Mouse (Mus musculus): ENCODE results near the gene Ptprm. TPM values are rescaled to one million over a fixed set of nuclear protein-coding genes. Genes with fewer than 3 reads are reported as not detected.

Ptprm gene
- total RNA-seq, 4 experiments from 2014 or later, result 41.9 to 47.3 (median 44.4) TPM

DNA sequence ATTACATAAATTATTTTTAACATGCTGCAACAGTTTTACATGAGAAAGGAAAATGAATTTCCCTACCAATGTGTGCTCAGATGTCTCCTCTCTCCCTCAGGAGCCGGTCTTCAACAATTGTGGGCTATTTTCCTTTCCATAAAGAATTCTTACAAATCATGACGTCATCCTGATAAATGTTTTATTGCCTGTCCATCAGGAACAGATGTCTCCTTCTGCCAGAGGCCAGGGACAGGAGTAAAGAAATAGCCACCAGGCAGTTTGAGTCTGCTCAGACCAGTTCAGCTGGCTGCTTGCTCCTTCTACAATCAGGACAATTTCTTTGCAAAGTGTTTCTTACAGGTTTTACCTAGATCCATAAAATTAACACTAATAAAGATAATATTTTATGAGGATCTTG, 357.4 kb downstream of the Ptprm start:
- DNase-seq (ENCODE audit: low spot score in 2 of 2), result no peak

DNA sequence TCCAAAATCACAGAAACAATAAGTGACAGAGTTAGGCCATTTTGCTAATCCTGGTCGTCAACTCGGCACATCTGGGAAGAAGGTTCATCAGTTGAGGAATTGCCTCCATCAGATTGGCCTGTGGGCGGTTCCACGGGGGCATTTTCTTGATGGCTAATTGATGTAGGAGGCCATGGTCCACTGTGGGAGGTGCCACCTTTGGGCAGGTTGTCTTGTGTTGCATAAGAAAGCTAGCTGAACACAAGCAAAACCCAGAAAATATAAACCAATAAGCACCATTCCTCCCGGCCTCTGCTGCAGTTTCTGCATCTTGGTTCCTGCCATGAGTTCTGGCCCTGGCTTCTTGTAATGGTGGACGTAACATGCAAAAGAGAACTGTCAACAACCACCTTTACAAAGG, 358.2 kb downstream of the Ptprm start:
- DNase-seq (ENCODE audit: low spot score in 2 of 2), result no peak

- DNase-seq (ENCODE audit: low spot score in 2 of 2), result no peak
These were observed 362.4 kb downstream of the Ptprm start for GRCm38 (mm10) chr17:66991815-66992214.

DNA sequence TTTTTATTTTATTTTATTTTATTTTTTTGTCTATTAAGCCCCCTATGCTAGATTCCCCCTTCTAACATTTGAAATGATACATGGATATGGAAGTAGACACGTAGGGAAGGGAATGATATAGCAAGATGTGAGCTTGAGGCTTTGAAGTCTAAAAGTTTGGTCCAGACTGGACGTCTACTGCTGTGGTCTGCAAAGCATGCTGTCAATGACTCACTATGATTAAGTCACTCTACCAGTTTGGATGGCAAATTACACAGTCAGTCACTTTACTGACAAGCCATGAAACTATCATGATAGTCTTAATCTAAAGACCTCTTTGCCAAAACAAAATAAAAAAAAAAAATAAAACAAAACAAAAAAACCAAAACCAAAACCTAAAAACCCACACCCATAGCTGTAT, 363.5 kb downstream of the Ptprm start:
- DNase-seq (ENCODE audit: low spot score in 2 of 2), result no peak

- no peak for DNase-seq (ENCODE audit: low spot score in 2 of 2)
These were observed 366.2 kb downstream of the Ptprm start for GRCm38 (mm10) chr17:66988014-66988413.

DNA sequence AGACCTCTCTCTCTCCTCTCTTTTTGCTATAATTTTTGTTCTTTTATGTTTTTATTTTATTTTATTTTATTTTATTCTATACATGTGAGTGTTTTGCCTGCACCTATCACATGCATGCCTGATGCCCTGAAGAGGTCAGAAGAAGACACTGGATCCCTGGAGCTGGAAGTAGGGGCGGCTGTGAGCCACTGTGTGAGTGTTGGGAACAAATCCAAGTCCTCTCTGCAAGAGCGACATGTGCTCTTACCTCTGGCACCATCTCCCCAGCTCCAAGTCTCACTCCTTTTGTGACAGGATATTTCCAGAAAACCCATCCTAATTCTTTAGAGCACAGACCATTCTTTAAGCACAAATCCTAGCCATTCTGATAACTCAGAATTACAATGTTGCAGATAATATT, 372.6 kb downstream of the Ptprm start:
- DNase-seq (ENCODE audit: low spot score in 2 of 2), result no peak

DNA sequence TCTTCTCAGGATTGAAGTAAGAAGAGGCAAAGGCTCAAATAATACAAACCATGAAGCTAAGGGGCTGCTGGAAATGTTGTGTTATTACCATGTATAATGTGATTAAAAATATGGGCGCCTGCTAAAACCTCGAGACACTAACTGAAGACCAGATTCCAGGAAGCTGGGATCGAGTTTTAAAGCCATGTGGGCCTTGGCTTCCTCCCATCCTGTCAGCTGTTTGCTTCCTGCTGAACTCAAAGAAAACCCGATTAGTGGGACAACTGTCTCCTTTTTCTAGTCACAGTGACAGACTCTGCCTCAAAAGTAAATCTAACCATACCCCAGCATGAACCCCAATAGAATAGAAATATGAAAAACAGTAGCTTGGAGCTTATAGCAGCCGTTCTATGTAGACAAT, 374.3 kb downstream of the Ptprm start:
- no peak for DNase-seq (ENCODE audit: low spot score in 2 of 2)

- no peak for DNase-seq (ENCODE audit: low spot score in 2 of 2)
These were observed 377.8 kb downstream of the Ptprm start for GRCm38 (mm10) chr17:66976490-66976889.

DNA sequence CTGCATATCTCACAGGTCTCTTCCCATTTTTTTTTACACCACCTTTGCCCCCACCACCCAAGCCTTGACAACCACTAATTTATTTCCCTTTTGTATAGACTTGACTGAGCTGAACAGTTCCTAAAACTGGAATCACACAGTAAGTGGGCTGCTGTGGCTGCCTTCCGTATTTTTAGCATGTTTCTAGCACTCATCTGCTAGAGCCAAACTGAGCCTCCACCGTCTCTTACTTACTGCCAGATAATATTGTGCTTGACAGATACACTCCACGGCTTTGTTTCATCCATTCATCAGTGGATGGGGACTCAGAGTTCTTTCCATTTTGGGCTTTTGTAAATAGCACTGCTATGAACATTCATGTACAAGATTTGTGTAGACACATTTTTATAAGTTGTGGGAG, 381.3 kb downstream of the Ptprm start:
- peak; percentile 10 to 67 for DNase-seq (ENCODE audit: low spot score in 2 of 2)

DNA sequence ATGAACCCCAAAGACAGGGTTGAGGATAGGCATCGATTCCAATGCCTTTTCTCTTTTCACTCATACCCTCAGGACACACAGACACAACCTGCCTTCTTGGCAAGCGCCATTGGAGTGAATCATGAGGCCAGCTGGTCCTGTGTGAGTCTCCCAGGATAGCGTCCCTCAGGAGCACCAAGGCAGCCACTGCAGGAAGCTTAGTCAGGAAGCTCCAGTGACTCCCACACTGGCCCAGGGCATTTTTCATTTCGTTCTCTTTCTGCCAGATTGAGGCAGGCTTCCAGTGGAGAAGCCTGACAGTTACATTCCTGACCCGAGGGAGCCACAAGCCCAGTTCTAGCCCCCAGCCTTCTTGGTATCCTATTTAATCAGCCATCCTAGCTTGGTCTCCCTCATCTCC, 393.3 kb downstream of the Ptprm start:
- peak in 1 of 2 experiments; percentile 28 for DNase-seq (ENCODE audit: low spot score in 2 of 2)

- DNase-seq (ENCODE audit: low spot score in 2 of 2), result no peak
These were observed 393.7 kb downstream of the Ptprm start for GRCm38 (mm10) chr17:66960557-66960956.

- no peak for DNase-seq (ENCODE audit: low spot score in 2 of 2)
These were observed 394.4 kb downstream of the Ptprm start for GRCm38 (mm10) chr17:66959815-66960214.

GRCm38 (mm10) chr17:66958766-66959165, 395.5 kb downstream of the Ptprm start:
- DNase-seq (ENCODE audit: low spot score in 2 of 2), result no peak

DNA sequence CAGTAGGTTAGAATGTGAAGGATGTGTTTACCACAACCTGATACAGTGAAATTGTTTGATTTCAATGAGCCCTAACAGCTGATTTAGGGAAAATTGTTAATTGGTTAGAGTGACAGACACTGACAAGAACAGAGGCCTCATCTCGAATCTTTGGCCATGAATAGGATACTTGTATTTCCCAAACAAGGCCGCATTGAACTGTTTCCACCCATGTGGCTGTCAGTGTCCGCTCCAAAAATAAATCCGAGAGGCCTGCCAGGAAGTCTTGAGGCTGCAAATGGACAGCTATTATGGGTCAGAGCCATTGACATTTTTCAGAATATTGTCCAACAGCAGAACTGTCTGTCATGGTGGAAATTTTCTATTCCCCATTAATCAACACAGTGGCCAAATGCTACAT, 409.8 kb downstream of the Ptprm start:
- DNase-seq (ENCODE audit: low spot score in 2 of 2), result peak in 1 of 2 experiments; percentile 43

GRCm38 (mm10) chr17:66943539-66943938, 410.7 kb downstream of the Ptprm start:
- peak in 1 of 2 experiments; percentile 29 for DNase-seq (ENCODE audit: low spot score in 2 of 2)

GRCm38 (mm10) chr17:66925611-66926010, 428.6 kb downstream of the Ptprm start:
- no peak for DNase-seq (ENCODE audit: low spot score in 2 of 2)

DNA sequence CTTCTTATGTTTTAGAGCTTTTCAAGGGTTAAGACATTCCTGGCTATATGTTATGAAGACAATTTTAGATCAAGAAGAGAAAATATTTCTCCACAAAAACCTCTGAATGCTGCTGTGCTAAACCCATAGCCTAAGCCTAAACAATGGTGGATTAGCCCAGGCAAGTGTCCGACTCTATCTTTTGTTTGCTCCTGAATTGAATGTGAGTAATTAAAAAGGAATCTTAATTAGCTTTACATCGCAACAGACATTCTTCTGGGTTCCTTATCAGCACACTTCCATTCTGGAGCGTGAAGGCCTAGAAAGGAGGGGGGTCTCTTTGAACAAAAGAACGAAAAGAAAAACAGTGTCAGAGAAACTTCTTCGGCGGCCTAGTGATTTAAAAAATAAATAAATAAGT, 439.6 kb downstream of the Ptprm start:
- no peak for DNase-seq (ENCODE audit: low spot score in 2 of 2)

- DNase-seq (ENCODE audit: low spot score in 2 of 2), result no peak
These were observed 441.7 kb downstream of the Ptprm start for GRCm38 (mm10) chr17:66912533-66912932.

DNA sequence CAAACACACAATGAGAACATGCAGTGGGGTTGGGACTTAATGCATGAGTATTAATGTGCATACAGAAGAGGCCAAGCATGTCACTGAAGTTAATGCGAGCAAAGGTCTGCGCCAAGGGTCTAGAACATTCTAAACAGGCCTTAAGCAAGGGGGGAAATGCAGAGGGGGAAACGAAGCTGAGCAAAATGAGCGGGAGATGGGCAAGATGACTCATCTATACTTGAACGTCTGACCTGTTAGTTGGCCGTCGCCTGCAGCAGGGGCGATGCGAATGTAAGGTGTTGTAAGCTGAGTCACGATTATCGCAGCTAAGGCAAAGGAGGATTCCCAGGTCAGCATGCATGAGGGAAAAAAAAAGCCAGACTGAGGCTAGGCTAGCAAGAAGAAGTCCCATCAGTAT, 442.1 kb downstream of the Ptprm start:
- DNase-seq (ENCODE audit: low spot score in 2 of 2), result no peak

DNA sequence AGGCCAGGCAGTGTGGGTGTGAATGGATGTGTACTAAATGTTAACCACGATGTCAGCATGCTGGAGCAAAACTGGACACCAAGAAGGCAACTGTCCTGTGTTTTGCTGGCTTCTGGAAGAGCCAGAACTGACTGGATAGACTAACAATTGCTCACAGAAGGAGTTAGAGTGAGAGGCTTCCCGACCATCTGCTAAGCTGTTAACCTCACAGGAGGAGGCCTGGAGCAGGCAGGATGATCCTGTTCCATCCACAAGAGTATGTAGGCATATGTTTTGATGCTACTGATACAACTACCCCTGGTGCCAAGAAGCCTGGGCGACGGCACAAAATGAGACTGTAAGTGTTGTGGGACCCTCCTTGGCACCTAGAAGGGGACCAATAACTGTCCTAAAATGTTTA, 444.4 kb downstream of the Ptprm start:
- DNase-seq (ENCODE audit: low spot score in 2 of 2), result no peak

- DNase-seq (ENCODE audit: low spot score in 2 of 2), result no peak
These were observed 445.3 kb downstream of the Ptprm start for GRCm38 (mm10) chr17:66908921-66909320.

- DNase-seq (ENCODE audit: low spot score in 2 of 2), result no peak
These were observed 460.1 kb downstream of the Ptprm start for GRCm38 (mm10) chr17:66894181-66894580.

DNA sequence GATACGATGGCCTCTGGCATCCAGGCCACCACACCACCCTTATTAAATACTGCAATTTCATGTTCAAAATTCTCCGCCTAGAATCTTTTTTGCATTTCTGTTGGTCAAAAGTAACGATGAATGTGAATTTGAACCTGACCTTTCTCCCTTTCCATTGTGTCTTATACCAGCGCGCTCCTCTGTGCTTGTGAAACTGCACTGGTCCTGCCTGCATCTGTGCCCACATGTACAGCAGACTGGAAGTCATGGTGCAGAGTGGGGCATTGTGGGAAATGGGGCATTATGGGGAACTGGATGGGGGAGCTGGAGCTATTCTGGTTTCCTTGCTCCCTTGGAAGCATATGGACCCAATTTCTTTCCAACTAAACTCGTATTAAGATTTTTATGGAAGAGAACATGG, 462.3 kb downstream of the Ptprm start:
- DNase-seq (ENCODE audit: low spot score in 2 of 2), result no peak
